Mouse (Mus musculus): ENCODE data around the gene Dclk2.

The Dclk2 gene

DNA sequence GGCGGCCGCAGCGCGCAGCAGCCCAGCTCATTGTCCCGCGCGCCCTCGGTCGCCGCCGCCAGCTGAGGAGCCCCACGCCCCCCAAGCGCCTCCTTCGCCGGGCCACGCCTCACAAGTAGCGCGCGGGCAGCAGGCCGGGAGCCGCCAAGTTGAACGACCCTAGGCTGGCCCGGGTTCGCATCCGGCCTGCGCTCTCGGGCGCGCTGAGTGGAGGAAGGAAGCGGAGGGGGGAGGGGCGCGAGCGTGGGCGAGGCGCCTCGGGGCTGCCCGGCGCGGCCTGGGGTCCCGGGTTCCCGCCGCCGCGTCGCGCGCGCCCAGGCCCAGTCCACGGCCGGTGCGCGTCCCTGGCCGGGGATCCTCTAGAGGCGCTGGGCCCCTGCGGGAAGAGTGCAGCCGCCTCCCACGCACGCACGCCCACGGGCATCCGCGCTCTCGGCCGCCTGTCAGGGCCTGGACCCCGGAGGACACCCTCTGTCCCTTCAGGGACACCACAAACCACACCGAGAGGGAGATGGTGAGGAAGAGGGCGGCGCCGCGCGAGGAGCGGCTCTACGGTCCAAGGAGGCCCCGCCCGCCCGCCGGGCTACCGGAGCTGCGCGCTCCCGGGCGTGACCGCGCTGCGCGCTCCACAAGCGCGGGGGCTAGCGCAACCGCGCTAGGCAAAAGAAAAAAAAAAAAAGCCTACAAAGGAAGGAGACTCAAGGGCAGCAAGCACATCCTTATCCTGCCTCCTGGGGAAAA is at the start of gene Dclk2:
Gene Dclk2, minus strand, starts transcription at position 510 of the 741 bp plus-strand sequence.
- DNase-seq (ENCODE audit: low spot score), result peak; percentile 69

DNA sequence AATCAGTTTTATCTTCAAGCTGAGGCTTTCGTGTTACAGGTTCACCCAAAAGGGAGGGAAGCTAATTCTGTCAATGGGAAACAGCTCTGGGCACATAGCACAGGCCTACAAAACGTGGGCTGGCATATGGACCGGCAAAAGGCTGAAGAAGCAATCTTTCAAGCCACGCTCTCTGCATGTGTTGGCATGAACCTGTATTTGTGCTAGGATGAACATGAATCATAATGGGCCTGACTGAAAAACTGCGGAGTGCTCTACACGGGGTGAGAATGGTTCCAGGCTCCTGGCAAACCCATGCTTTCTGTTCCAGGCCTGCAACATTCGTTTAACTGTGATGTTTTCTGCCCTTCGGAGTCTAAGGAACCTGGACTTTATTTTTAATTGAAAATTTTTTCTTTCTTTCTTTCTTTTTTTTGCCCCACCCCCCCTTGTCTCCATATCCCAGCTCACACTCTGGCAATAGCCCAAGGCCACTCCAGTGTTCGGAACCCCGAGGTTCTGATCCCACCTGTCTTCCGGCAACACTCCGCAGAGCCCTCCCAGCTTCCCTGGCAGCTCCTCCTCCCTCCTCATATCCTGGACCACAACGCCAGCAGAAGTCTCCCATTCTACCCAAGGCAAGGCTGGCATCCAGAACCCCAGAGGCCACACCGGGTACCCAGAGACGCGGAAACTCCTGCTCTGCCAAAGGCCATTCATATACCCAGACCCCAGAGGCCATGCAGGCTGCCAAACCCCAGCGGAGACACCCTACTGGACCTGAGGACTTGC is 42.2 kb upstream of the Dclk2 start:
- no peak for DNase-seq (ENCODE audit: low spot score)

- DNase-seq (ENCODE audit: low spot score), result no peak
Observed at GRCm38 (mm10) chr3:86961395-86961669, 40.7 kb upstream of the Dclk2 start.

- DNase-seq (ENCODE audit: low spot score), result no peak
Observed at GRCm38 (mm10) chr3:86960656-86961394, 40.2 kb upstream of the Dclk2 start.

DNA sequence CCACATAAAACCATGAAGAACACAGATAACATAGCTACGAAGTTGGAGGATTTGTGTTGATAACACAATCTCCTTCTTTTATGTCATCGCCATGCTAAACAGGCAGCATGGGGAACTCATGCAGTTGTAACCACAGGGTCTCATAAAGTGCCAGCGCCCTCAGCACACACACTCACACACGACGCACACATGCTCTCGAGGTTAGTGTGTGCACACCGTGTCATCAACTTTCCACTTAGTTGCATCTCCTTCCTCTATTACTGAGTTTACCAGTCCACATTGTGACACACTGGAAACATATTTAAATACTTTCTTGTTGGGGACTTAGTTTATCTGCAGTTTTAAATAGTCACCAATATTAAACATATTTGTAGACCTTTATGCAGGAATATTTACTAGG is 38.4 kb upstream of the Dclk2 start:
- no peak for DNase-seq (ENCODE audit: low spot score)

GRCm38 (mm10) chr3:86955376-86955775 is 34.7 kb upstream of the Dclk2 start:
- no peak for DNase-seq (ENCODE audit: low spot score)

DNA sequence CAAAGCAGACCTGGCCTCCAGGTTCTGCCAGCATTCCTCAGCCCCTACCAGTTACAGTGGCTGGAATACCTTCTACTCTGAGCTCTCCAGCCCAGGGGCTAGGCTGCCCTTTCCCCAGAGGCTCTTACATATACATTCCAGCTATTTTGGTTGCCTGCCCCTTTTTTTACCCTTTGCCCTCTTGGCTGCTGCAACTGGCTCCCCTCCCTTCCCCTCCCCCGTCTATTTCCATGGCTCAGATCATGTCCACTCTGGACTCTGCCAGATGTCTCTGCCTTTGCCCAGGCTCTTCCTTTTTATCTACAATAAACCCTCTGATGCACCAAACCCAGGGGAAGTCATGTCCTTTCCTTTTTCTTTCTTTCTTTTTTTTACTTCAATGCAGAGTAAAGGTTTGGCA is 33.9 kb upstream of the Dclk2 start:
- no peak for DNase-seq (ENCODE audit: low spot score)

GRCm38 (mm10) chr3:86953819-86954218 is 33.2 kb upstream of the Dclk2 start:
- no peak for DNase-seq (ENCODE audit: low spot score)

DNA sequence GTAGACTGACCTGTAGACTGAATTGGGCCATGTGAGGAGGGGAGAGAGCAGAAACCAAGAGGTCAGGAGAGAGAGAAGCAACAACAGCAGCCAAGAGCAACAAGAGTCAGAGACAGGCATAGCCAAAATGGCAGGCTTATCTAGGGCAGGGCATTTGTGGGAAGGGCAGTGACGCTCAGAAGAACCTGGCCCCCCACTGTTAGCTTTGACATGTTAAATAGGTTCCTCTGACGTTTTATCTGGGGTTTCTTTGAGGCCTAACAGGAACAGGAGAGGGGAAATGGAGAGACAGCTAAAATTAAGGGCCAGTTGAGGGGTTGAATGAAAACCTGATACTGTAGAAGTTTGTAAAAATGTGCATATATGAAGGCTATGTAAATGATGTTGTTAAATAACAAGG is 30.0 kb upstream of the Dclk2 start:
- no peak for DNase-seq (ENCODE audit: low spot score)

GRCm38 (mm10) chr3:86936254-86936836 is 15.7 kb upstream of the Dclk2 start:
- DNase-seq (ENCODE audit: low spot score), result no peak

DNA sequence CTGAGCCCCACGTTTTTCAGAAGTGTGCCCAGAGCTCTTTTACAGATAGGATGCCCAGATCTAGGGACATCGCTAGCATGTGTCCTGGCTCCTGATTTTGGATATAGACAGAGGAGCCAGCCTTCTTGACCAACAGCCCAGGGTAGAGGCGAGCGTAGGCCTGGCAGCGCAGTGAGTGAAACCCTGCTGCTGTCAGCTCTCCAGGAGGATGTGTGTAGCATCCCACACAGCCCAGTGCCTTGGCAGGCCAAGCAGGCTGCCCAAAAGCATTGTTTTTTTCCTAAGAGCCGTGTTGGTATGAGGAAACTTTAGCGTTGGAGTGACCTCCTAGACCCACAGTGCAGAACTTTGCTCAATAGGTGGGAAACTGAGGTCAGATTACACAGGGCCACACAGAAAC is 12.8 kb upstream of the Dclk2 start:
- DNase-seq (ENCODE audit: low spot score), result no peak

GRCm38 (mm10) chr3:86923686-86924085 is 3.0 kb upstream of the Dclk2 start:
- no peak for DNase-seq (ENCODE audit: low spot score)

GRCm38 (mm10) chr3:86921181-86921975 is 726 bp upstream of the Dclk2 start:
- DNase-seq (ENCODE audit: low spot score), result no peak

DNA sequence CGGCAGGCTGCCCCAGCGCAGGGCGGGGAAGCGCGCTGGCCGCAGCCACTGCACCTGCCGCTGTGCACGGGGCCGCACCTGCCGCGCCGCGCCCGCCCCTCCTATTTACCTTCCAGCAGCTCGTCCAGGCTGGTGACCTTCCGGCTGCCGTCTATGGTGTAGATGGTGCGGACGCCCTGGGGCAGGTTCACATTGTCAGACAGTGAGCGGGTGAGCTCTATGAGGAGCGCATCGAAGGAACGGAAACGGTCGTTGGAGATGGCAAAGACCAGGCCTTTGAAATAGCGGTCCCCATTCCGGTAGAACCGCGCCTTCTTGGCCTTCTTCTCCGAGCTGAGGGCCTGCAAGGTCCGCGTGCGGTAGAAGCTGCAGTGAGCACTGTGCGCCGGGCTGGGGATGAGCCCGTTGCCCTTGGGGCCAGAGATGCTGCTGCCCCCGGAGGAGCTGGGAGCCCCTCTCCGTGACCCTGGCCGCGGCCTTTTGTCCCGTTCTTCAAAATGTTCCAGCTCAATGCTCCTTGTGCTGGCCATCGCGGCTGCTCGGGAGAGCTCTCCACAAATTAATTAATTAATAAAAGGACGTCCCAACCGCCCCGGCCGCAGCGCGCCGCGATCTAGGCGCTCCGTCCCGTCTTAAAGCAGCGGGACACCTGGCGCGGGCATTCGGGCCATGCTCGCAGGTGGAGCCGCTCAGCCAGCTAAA is 860 bp downstream of the Dclk2 start:
- no peak for DNase-seq (ENCODE audit: low spot score)

GRCm38 (mm10) chr3:86917048-86917447 is 3.6 kb downstream of the Dclk2 start:
- no peak for DNase-seq (ENCODE audit: low spot score)

DNA sequence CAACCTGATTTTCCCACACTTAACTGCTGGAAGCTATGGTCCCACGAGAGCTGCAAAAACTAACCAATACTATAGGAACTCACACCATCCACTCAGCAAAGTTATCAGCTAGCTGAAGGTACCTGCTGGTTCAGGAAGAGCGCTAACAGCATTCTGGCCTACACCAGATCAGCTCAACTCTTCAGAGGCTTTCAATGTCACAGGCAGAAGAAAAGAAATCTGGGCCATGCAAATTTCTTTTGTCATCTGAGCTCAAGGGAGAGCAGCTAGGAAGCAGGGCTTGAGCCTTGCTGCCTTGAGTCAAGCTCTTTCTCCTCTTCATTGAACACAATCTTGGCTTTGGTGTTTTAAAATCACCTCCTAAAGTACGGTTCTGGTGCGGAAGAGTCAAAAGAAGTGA is 4.0 kb downstream of the Dclk2 start:
- DNase-seq (ENCODE audit: low spot score), result no peak

DNA sequence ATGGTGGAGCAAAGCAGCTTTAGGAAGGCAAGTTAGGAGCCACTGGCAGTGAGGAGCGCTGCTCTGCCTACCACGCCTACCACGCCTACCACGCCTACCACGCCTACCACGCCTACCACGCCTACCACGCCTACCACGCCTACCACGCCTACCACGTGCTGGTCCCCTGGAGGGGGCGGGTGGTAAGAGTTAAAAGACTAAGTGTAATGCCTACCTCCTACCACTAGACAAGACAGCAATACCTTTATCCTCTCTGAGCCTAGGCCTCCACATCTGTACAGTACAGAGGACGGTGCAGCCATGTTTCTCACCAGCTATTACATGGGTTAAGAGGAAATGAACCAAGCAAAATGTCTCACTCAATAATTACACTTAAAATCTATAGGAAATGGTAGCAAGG is 5.4 kb downstream of the Dclk2 start:
- no peak for DNase-seq (ENCODE audit: low spot score)

GRCm38 (mm10) chr3:86914316-86914715 is 6.3 kb downstream of the Dclk2 start:
- DNase-seq (ENCODE audit: low spot score), result no peak

- no peak for DNase-seq (ENCODE audit: low spot score)
Observed at GRCm38 (mm10) chr3:86898366-86898765, 22.3 kb downstream of the Dclk2 start.

DNA sequence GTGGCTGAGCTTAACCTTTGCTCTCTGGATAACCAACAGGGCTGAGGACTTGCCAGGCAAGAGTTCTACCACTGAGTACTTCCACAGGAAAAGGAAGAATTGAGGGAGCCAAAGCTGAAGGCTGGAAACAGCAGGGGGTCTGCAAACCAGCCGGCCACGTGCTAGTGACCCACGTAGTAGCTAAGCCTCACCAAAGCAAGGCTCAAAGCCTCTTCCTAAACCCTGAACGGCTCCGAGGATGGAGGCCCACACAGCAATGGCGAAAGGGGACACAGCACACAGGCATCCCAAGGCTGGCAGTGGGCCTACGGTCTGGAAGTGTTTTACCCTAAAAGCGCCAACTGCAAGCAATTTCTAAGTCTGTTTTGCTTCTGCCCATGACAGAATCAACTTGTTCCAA is 23.1 kb downstream of the Dclk2 start:
- no peak for DNase-seq (ENCODE audit: low spot score)

- DNase-seq (ENCODE audit: low spot score), result no peak
Observed at GRCm38 (mm10) chr3:86897066-86897465, 23.6 kb downstream of the Dclk2 start.

Data from left cerebral cortex, adult 11 months (tissue).